ENCODE assay signal across 10 mouse cellular contexts in genomic region chr5:120631128-120631527, GRCm38 (mm10). TPM values are rescaled to one million over a fixed set of nuclear protein-coding genes. Genes with fewer than 3 reads are reported as not detected.
DNase-seq lines count a peak whose midpoint lies in the region; ATAC-seq and TF ChIP-seq lines count a peak whose summit lies in the region.
"Had no signal": no experiment of that assay in that cellular context is flagged by ENCODE, and none has a peak within 500 bp of the region (broad histone marks: within the 10 kb centered on the region; RNA-seq: fewer than 3 reads in every experiment).

No protein-coding gene starts in this region.

- DNase-seq in heart, adult 2 months = no peak
- DNase-seq in liver, embryonic 13.5 days = no peak
- DNase-seq in cerebellum, adult 9-10 months = no peak
- no peak for DNase-seq in ovary, adult 18-20 months (ENCODE audit: low spot score)
- DNase-seq: kidney, adult 8-10 months had no signal

- H3K27me3 ChIP-seq in heart, embryonic 11.5 days (ENCODE audit: control insufficient read depth, insufficient read depth, low read length) = peaks cover 4% of the 10 kb centered on the region
- no peaks in the 10 kb centered on the region for H3K27me3 ChIP-seq in heart, adult 2 months (ENCODE audit: control insufficient read depth, insufficient read depth, low read length)
- peaks cover 6% of the 10 kb centered on the region for H3K27me3 ChIP-seq in forebrain, embryonic 13.5 days
- H3K27me3 ChIP-seq in liver, embryonic 13.5 days = peaks cover 49% of the 10 kb centered on the region

- peak overlapping the region; percentile 66 for H3K4me2 ChIP-seq in heart, embryonic 11.5 days
- peak overlapping the region; percentile 45 for H3K4me2 ChIP-seq in forebrain, embryonic 13.5 days
- peak overlapping the region; percentile 28; the same call in 1 of the 2 replicates for H3K4me2 ChIP-seq in liver, embryonic 13.5 days

- TF ChIP-seq EP300 in heart, adult 2 months (IDR thresholded peaks at IDR 0.05; ENCODE audit: insufficient read depth, low read depth, low read length) = no peak

- 6% methylated on average over 29 of the region's 29 CpGs for WGBS in heart, embryonic 11.5 days (ENCODE audit: insufficient replicate concordance)
- 5% methylated on average over 29 of the region's 29 CpGs for WGBS in heart, adult 2 months
- 9% methylated on average over 29 of the region's 29 CpGs for WGBS in forebrain, embryonic 13.5 days
- 7% methylated on average over 29 of the region's 29 CpGs for WGBS in liver, embryonic 13.5 days (ENCODE audit: insufficient replicate concordance)

- H3K9ac ChIP-seq in heart, embryonic 11.5 days (ENCODE audit: low read depth, low read length) = no peak overlapping the region
- no peak overlapping the region for H3K9ac ChIP-seq in heart, adult 2 months (ENCODE audit: low read depth, low read length)
- H3K9ac ChIP-seq in forebrain, embryonic 13.5 days = peak overlapping the region; percentile 14; the same call in 1 of the 2 replicates
- H3K9ac ChIP-seq in liver, embryonic 13.5 days = no peak overlapping the region

- peaks cover 15% of the 10 kb centered on the region for H3K4me1 ChIP-seq in heart, embryonic 11.5 days (ENCODE audit: control insufficient read depth, insufficient read depth, low read length)
- H3K4me1 ChIP-seq in heart, adult 2 months (ENCODE audit: control insufficient read depth, insufficient read depth, low read length) = no peaks in the 10 kb centered on the region
- peaks cover 4% of the 10 kb centered on the region; the same call in 1 of the 2 replicates for H3K4me1 ChIP-seq in forebrain, embryonic 13.5 days
- peaks cover 10% of the 10 kb centered on the region for H3K4me1 ChIP-seq in liver, embryonic 13.5 days (replicated peaks)

- intact Hi-C loops in heart, adult 2 months (cut with DNase I) = no loop called here

- H3K36me3 ChIP-seq in heart, embryonic 11.5 days (ENCODE audit: control insufficient read depth, insufficient read depth, low read length) = peaks cover 13% of the 10 kb centered on the region
- no peaks in the 10 kb centered on the region for H3K36me3 ChIP-seq in heart, adult 2 months (ENCODE audit: control insufficient read depth, insufficient read depth, low read length)
- H3K36me3 ChIP-seq in forebrain, embryonic 13.5 days (ENCODE audit: poor library complexity, severe bottlenecking) = peaks cover 22% of the 10 kb centered on the region
- peaks cover 21% of the 10 kb centered on the region for H3K36me3 ChIP-seq in liver, embryonic 13.5 days

- peaks cover 5% of the 10 kb centered on the region; the same call in 1 of the 2 replicates for H3K9me3 ChIP-seq in heart, embryonic 11.5 days (replicated peaks; ENCODE audit: control insufficient read depth, low read length)
- H3K9me3 ChIP-seq in forebrain, embryonic 13.5 days (replicated peaks) = no peaks in the 10 kb centered on the region
- H3K9me3 ChIP-seq in liver, embryonic 13.5 days (replicated peaks) = peaks cover 5% of the 10 kb centered on the region; the same call in 1 of the 2 replicates

- TF ChIP-seq CTCF in heart, adult 2 months (IDR thresholded peaks at IDR 0.05) = no peak

- peak overlapping the region; percentile 25; the same call in 1 of the 2 replicates for H3K4me3 ChIP-seq in heart, embryonic 11.5 days (ENCODE audit: low read depth, low read length)
- no peak overlapping the region for H3K4me3 ChIP-seq in heart, adult 2 months
- peak overlapping the region; percentile 19; the same call in 1 of the 2 replicates for H3K4me3 ChIP-seq in forebrain, embryonic 13.5 days
- H3K4me3 ChIP-seq in liver, embryonic 13.5 days (replicated peaks) = no peak overlapping the region

- no peak for TF ChIP-seq POLR2A in heart, adult 2 months (IDR thresholded peaks at IDR 0.05; ENCODE audit: insufficient read depth, low read depth, low read length)

- no peak overlapping the region for H3K27ac ChIP-seq in heart, embryonic 11.5 days (ENCODE audit: low read depth, low read length)
- H3K27ac ChIP-seq in heart, adult 2 months = no peak overlapping the region
- no peak overlapping the region for H3K27ac ChIP-seq in forebrain, embryonic 13.5 days
- no peak overlapping the region for H3K27ac ChIP-seq in liver, embryonic 13.5 days

- no peaks in the 10 kb centered on the region for H3K79me2 ChIP-seq in heart, adult 2 months (replicated peaks; ENCODE audit: control insufficient read depth, insufficient read depth, low read length)

- no peak for ATAC-seq in heart, embryonic 11.5 days (replicated peaks; ENCODE audit: insufficient number of reproducible peaks, low FRiP score, low TSS enrichment)
- ATAC-seq in CD4-positive, CD25-positive, alpha-beta regulatory T cell, adult 4 months = peak; percentile 62
- no peak for ATAC-seq in forebrain, embryonic 13.5 days
- no peak for ATAC-seq in liver, embryonic 13.5 days (ENCODE audit: low read depth)
- ATAC-seq in erythroid progenitor cell, adult 5-6 weeks (replicated peaks; ENCODE audit: low FRiP score, poor library complexity, severe bottlenecking) = no peak

RNA-seq across cellular contexts. Expression of gene Cfap73, which starts 2.9 kb away (rescaled TPM):
- not detected in 2 replicates for polyA plus RNA-seq in heart, embryonic 11.5 days (2014; fragmentation: Nextera tagmentation; extraction: Ambion mirVana)
- not detected for total RNA-seq in heart, adult 2 months (2021)
- polyA plus RNA-seq in heart, adult 2 months (2012; rRNA removed) = 0.16 TPM in 1 of 2 replicates, not detected in the other
- not detected for polyA plus RNA-seq in CD4-positive, CD25-positive, alpha-beta regulatory T cell, adult 4 months (2017; shearing (Covaris generic))
- polyA plus RNA-seq in forebrain, embryonic 13.5 days (2015; fragmentation: Nextera tagmentation; extraction: Ambion mirVana) = 0.65 TPM in 1 of 2 replicates, not detected in the other
- not detected in 2 replicates for polyA plus RNA-seq in liver, embryonic 13.5 days (2015; fragmentation: Nextera tagmentation; extraction: Ambion mirVana)
- not detected in 2 replicates for total RNA-seq in erythroid progenitor cell, adult 5-6 weeks (2015; ENCODE audit: low replicate concordance)
- total RNA-seq in erythroid progenitor cell, adult 5-6 weeks (2017; ENCODE audit: low replicate concordance) = not detected in 2 replicates
- polyA plus RNA-seq: C2C12 had no signal

RNA-seq across cellular contexts. Expression of gene Rasal1, which starts 17.5 kb away (rescaled TPM):
- 0.27 and 0.30 TPM in 2 replicates for polyA plus RNA-seq in heart, embryonic 11.5 days (2014; fragmentation: Nextera tagmentation; extraction: Ambion mirVana)
- total RNA-seq in heart, adult 2 months (2021) = not detected
- polyA plus RNA-seq in heart, adult 2 months (2012; rRNA removed) = 0.06 and 0.33 TPM in 2 replicates
- polyA plus RNA-seq in CD4-positive, CD25-positive, alpha-beta regulatory T cell, adult 4 months (2017; shearing (Covaris generic)) = 10 to 100 TPM in 1 of 2 experiments, 1 to 10 TPM in 1; 7.2 to 15.4 TPM
- polyA plus RNA-seq in forebrain, embryonic 13.5 days (2015; fragmentation: Nextera tagmentation; extraction: Ambion mirVana) = 0.27 and 0.79 TPM in 2 replicates
- 0.18 and 0.22 TPM in 2 replicates for polyA plus RNA-seq in liver, embryonic 13.5 days (2015; fragmentation: Nextera tagmentation; extraction: Ambion mirVana)
- total RNA-seq in erythroid progenitor cell, adult 5-6 weeks (2015; ENCODE audit: low replicate concordance) = 14.3 TPM in 1 of 2 replicates, not detected in the other
- total RNA-seq in erythroid progenitor cell, adult 5-6 weeks (2017; ENCODE audit: low replicate concordance) = not detected in 2 replicates
- polyA plus RNA-seq: C2C12 had no signal

RNA-seq across cellular contexts. Expression of gene Ddx54, which starts 18.6 kb away (rescaled TPM):
- polyA plus RNA-seq in heart, embryonic 11.5 days (2014; fragmentation: Nextera tagmentation; extraction: Ambion mirVana) = 22.2 and 23.5 TPM in 2 replicates
- total RNA-seq in heart, adult 2 months (2021) = 10 to 100 TPM; 21.4 to 22.5 TPM
- 16.2 and 18.2 TPM in 2 replicates for polyA plus RNA-seq in heart, adult 2 months (2012; rRNA removed)
- polyA plus RNA-seq in CD4-positive, CD25-positive, alpha-beta regulatory T cell, adult 4 months (2017; shearing (Covaris generic)) = 10 to 100 TPM; 14.4 to 18.6 TPM
- 45.3 and 48.0 TPM in 2 replicates for polyA plus RNA-seq in forebrain, embryonic 13.5 days (2015; fragmentation: Nextera tagmentation; extraction: Ambion mirVana)
- polyA plus RNA-seq in liver, embryonic 13.5 days (2015; fragmentation: Nextera tagmentation; extraction: Ambion mirVana) = 22.9 and 26.0 TPM in 2 replicates
- total RNA-seq in erythroid progenitor cell, adult 5-6 weeks (2015; ENCODE audit: low replicate concordance) = 1.1 and 1.3 TPM in 2 replicates
- total RNA-seq in erythroid progenitor cell, adult 5-6 weeks (2017; ENCODE audit: low replicate concordance) = 6.4 and 8.1 TPM in 2 replicates

RNA-seq across cellular contexts. Expression of gene Rita1, which starts 18.7 kb away (rescaled TPM):
- 5.6 and 7.9 TPM in 2 replicates for polyA plus RNA-seq in heart, embryonic 11.5 days (2014; fragmentation: Nextera tagmentation; extraction: Ambion mirVana)
- 10 to 100 TPM; 14.2 to 16.0 TPM for total RNA-seq in heart, adult 2 months (2021)
- 15.3 and 21.7 TPM in 2 replicates for polyA plus RNA-seq in heart, adult 2 months (2012; rRNA removed)
- 1 to 10 TPM; 2.2 to 6.3 TPM for polyA plus RNA-seq in CD4-positive, CD25-positive, alpha-beta regulatory T cell, adult 4 months (2017; shearing (Covaris generic))
- 19.0 TPM in 2 replicates for polyA plus RNA-seq in forebrain, embryonic 13.5 days (2015; fragmentation: Nextera tagmentation; extraction: Ambion mirVana)
- 5.7 and 6.5 TPM in 2 replicates for polyA plus RNA-seq in liver, embryonic 13.5 days (2015; fragmentation: Nextera tagmentation; extraction: Ambion mirVana)
- 0.72 TPM in 1 of 2 replicates, not detected in the other for total RNA-seq in erythroid progenitor cell, adult 5-6 weeks (2015; ENCODE audit: low replicate concordance)
- total RNA-seq in erythroid progenitor cell, adult 5-6 weeks (2017; ENCODE audit: low replicate concordance) = 3.9 TPM in 1 of 2 replicates, not detected in the other

RNA-seq across cellular contexts. Expression of gene Iqcd, which starts 42.3 kb away (rescaled TPM):
- polyA plus RNA-seq in heart, embryonic 11.5 days (2014; fragmentation: Nextera tagmentation; extraction: Ambion mirVana) = 0.18 and 0.54 TPM in 2 replicates
- total RNA-seq in heart, adult 2 months (2021) = not detected
- 0.14 and 0.20 TPM in 2 replicates for polyA plus RNA-seq in heart, adult 2 months (2012; rRNA removed)
- 1 to 10 TPM in 1 of 2 experiments, under 1 TPM in 1; 0.40 to 1.1 TPM for polyA plus RNA-seq in CD4-positive, CD25-positive, alpha-beta regulatory T cell, adult 4 months (2017; shearing (Covaris generic))
- 1.1 and 2.3 TPM in 2 replicates for polyA plus RNA-seq in forebrain, embryonic 13.5 days (2015; fragmentation: Nextera tagmentation; extraction: Ambion mirVana)
- polyA plus RNA-seq in liver, embryonic 13.5 days (2015; fragmentation: Nextera tagmentation; extraction: Ambion mirVana) = 1.8 and 1.9 TPM in 2 replicates
- total RNA-seq in erythroid progenitor cell, adult 5-6 weeks (2015; ENCODE audit: low replicate concordance) = 2.5 TPM in 1 of 2 replicates, not detected in the other
- 3.1 and 3.3 TPM in 2 replicates for total RNA-seq in erythroid progenitor cell, adult 5-6 weeks (2017; ENCODE audit: low replicate concordance)

Comparison
In these comparisons a context has a peak if more than half of its experiments do, and no peak if none do; other contexts are left out.
1. H3K4me3 ChIP-seq: peak in heart, embryonic 11.5 days (single experiment) and forebrain, embryonic 13.5 days (single experiment); none in heart, adult 2 months (single experiment) and liver, embryonic 13.5 days (single experiment).
2. Peak in every context shown above with its lines, with median percentiles within 50 percentile points of each other: H3K4me2 ChIP-seq.